Mouse (Mus musculus) limb, embryonic 14.5 days (tissue): Measurements from ENCODE around the gene Pex7. TPM values are rescaled to one million over a fixed set of nuclear protein-coding genes. Genes with fewer than 3 reads are reported as not detected.

Experiments
- ATAC-seq: fragments of 200-750 bp; cut with Nextera tagmentation; 2 replicates; pipeline ENCODE4 v1.8.0; 2017; ENCODE audit warnings: low read depth, moderate number of reproducible peaks, moderate TSS enrichment; ENCODE audit not compliant: low FRiP score
- DNase-seq: peaks from one replicate; pipeline ENCODE4 v3.0.0-alpha.2; 2015; ENCODE audit warnings: low spot score
- H3K27ac ChIP-seq: fragments of 300-500 bp; sonication (generic); replicated peaks from 2 replicates; pipeline ENCODE4 v1.5.1; 2014; ENCODE audit warnings: low read depth, mild to moderate bottlenecking, low read length, moderate library complexity, mixed read lengths
- H3K27me3 ChIP-seq: fragments of 300-500 bp; sonication (generic); 2 replicates; pipeline ENCODE4 v1.6.1; 2014; ENCODE audit warnings: low read length, mixed read lengths; ENCODE audit not compliant: control insufficient read depth, insufficient read depth
- H3K36me3 ChIP-seq: fragments of 300-500 bp; sonication (generic); 2 replicates; pipeline ENCODE4 v1.6.1; 2014; ENCODE audit warnings: mild to moderate bottlenecking, low read length, moderate library complexity, mixed read lengths; ENCODE audit not compliant: control insufficient read depth, insufficient read depth
- H3K4me1 ChIP-seq: fragments of 300-500 bp; sonication (generic); 2 replicates; pipeline ENCODE4 v1.6.1; 2014; ENCODE audit warnings: antibody characterized with exemption, low read length, mixed read lengths; ENCODE audit not compliant: control insufficient read depth, insufficient read depth
- H3K4me2 ChIP-seq: fragments of 300-500 bp; sonication (generic); replicated peaks from 2 replicates; pipeline ENCODE4 v1.6.1; 2014; ENCODE audit warnings: low read depth, mild to moderate bottlenecking, low read length, moderate library complexity; ENCODE audit not compliant: severe bottlenecking
- H3K4me3 ChIP-seq: fragments of 300-500 bp; sonication (generic); replicated peaks from 2 replicates; pipeline ENCODE4 v1.5.1; 2014; ENCODE audit warnings: low read length
- H3K9ac ChIP-seq: fragments of 300-500 bp; sonication (generic); 2 replicates; pipeline ENCODE4 v1.6.1; 2014; ENCODE audit warnings: mild to moderate bottlenecking, low read depth, low read length, moderate library complexity; ENCODE audit not compliant: severe bottlenecking
- H3K9me3 ChIP-seq: fragments of 300-500 bp; sonication (generic); 2 replicates; pipeline ENCODE4 v1.6.1; 2016; ENCODE audit warnings: low read length; ENCODE audit not compliant: control insufficient read depth
- POLR2A ChIP-seq: fragments of 200-500 bp; IDR thresholded peaks from 2 replicates; pipeline ENCODE4 v1.8.0; 2012; ENCODE audit warnings: inconsistent platforms, mild to moderate bottlenecking, moderate library complexity, borderline replicate concordance; ENCODE audit not compliant: insufficient read depth, insufficient read length; ENCODE audit errors: extremely low read depth
- WGBS: fragments of 180-500 bp; shearing (Covaris S2); extraction: QIAGEN DNeasy Blood & Tissue Kit; methylation state at CpG from one replicate; pipeline ENCODE4 v1.1.7; 2014; 5-methylcytosine and 5-hydroxymethylcytosine counted together
- polyA plus RNA-seq, 2 experiments: library from polyadenylated mRNA; depleted of rRNA in 1 of 2; stranded (reverse) in 1 of 2; unstranded in 1 of 2; fragments of >200 nt; fragmentation: Nextera tagmentation in 1 of 2; extraction: Ambion mirVana in 1 of 2; gene quantifications; 2 replicates each; pipeline versions ENCODE4 v1.2.1 to v1.2.3; 2012 to 2014

The Pex7 gene
- polyA plus RNA-seq, 2 experiments, result 19.2 to 31.5 TPM

DNA sequence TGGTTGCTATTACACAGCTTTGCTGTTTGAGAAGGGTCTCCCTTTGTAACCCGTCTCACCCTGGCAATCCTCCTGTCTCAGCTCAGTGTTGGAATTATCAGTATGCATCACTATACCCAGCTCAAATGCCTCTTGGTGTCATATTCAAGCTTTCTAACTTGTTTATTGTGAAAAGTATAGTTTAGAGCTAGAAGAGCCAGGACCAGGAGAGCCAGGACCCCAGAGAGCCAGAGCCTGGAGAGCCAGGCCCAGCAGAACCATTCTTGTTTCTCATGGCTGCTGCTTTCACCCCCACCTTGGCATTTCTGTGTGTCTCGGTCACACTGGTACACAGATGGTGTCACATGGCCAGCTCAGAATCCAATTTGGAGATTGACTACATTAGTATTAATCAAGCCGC, 35.1 kb upstream of the Pex7 start:
- DNase-seq (no peak), ATAC-seq (no peak)
- WGBS, result 92% methylated on average over 3 of the region's 3 CpGs
- H3K27ac ChIP-seq, result no peak overlapping the region
- H3K36me3 ChIP-seq, result no peaks in the 10 kb centered on the region
- H3K4me1 ChIP-seq, result peaks cover 22% of the 10 kb centered on the region; the same call in 1 of the 2 replicates
- H3K4me3 ChIP-seq, result no peak overlapping the region
- H3K9ac ChIP-seq, result no peak overlapping the region
- no peaks in the 10 kb centered on the region for H3K27me3 ChIP-seq
- no peak overlapping the region for H3K4me2 ChIP-seq
- no peaks in the 10 kb centered on the region for H3K9me3 ChIP-seq
- TF ChIP-seq POLR2A, result no peak

DNA sequence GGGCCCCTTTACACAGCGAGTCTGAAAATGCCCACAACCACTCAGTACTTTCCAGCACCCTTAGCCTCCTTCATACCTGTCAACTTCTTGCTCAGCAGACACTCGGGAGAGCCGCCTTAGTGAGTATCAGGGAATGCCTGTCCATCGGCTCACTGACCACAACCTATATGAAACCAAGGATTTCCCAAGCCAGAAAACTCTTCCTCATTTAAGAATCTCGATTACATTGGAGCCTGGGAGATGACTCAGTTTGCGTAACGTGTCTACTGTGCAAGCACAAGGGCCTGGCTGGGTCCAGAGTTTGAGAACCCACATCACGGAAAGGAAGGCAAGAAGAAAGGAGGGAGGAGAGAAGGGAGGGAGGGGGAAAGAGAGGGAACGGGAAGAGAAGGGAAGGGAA, 34.4 kb upstream of the Pex7 start:
- H3K4me2 ChIP-seq, result no peak overlapping the region
- no peak overlapping the region for H3K27ac ChIP-seq
- no peaks in the 10 kb centered on the region for H3K36me3 ChIP-seq
- no peak for TF ChIP-seq POLR2A
- no peak overlapping the region for H3K4me3 ChIP-seq
- no peak for ATAC-seq
- H3K9me3 ChIP-seq, result no peaks in the 10 kb centered on the region
- WGBS, result 83% methylated on average over 9 of the region's 9 CpGs
- DNase-seq, result no peak
- no peak overlapping the region for H3K9ac ChIP-seq
- no peaks in the 10 kb centered on the region for H3K27me3 ChIP-seq
- peaks cover 22% of the 10 kb centered on the region for H3K4me1 ChIP-seq

GRCm38 (mm10) chr10:19941063-19941462, 33.6 kb upstream of the Pex7 start:
- Histone ChIP-seq H3K9ac (no peak overlapping the region), H3K36me3 (no peaks in the 10 kb centered on the region), H3K4me2 (no peak overlapping the region), H3K4me1 (peaks cover 26% of the 10 kb centered on the region), H3K4me3 (no peak overlapping the region), H3K27ac (no peak overlapping the region), H3K9me3 (no peaks in the 10 kb centered on the region), H3K27me3 (no peaks in the 10 kb centered on the region)
- 48% methylated on average over 6 of the region's 6 CpGs for WGBS
- no peak for TF ChIP-seq POLR2A
- DNase-seq (no peak), ATAC-seq (no peak)

DNA sequence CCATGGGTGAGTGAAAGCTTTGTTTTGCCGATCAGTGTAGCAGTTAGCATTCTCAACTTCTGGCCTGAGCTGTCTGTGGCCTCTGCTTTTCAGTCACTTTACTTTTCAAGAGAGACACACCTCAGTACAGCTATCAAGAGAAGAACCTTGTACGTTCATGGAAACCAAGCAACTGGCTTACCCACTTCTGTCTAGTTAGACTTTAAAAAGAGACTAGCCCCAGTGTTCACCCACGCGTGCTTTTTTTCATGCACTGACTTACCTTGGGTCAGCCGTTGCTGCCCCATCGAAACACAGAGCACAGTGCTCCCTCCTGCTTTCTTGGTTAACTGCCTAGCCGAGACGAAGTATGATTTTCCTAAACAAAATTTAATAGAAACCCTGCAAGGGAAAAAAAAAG, 33.1 kb upstream of the Pex7 start:
- H3K4me3 ChIP-seq, result no peak overlapping the region
- no peaks in the 10 kb centered on the region for H3K36me3 ChIP-seq
- TF ChIP-seq POLR2A, result no peak
- WGBS, result 78% methylated on average over 8 of the region's 8 CpGs
- H3K27me3 ChIP-seq, result no peaks in the 10 kb centered on the region
- no peaks in the 10 kb centered on the region for H3K9me3 ChIP-seq
- H3K9ac ChIP-seq, result no peak overlapping the region
- H3K4me1 ChIP-seq, result peaks cover 21% of the 10 kb centered on the region
- H3K27ac ChIP-seq, result no peak overlapping the region
- DNase-seq (no peak), ATAC-seq (no peak)
- no peak overlapping the region for H3K4me2 ChIP-seq

DNA sequence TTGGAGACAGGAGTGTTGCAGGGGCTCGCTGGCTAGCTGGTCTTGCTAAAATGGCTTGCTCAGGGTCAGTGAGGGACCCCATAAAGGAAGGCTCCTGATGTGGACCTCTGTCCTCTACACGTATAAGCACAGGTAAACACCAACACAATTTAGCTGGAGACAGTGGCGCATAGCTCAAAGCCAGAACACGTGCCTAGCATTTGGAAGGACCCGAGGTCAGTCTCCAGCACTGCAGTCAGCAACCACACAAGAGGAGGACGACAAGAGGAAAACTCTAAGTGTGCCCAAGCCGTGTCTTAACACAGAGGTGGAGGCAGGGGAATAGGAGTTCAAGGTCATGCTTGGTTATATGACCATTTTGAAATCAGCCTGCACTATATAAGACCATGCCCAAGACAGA, 32.6 kb upstream of the Pex7 start:
- Histone ChIP-seq H3K4me1 (peaks cover 21% of the 10 kb centered on the region), H3K27ac (no peak overlapping the region), H3K27me3 (no peaks in the 10 kb centered on the region), H3K4me3 (no peak overlapping the region), H3K9me3 (no peaks in the 10 kb centered on the region), H3K4me2 (no peak overlapping the region), H3K9ac (no peak overlapping the region), H3K36me3 (no peaks in the 10 kb centered on the region)
- TF ChIP-seq POLR2A, result no peak
- 89% methylated on average over 7 of the region's 7 CpGs for WGBS
- ATAC-seq, result no peak
- DNase-seq, result no peak

GRCm38 (mm10) chr10:19939282-19939705, 31.8 kb upstream of the Pex7 start:
- TF ChIP-seq POLR2A, result no peak
- H3K9ac ChIP-seq, result no peak overlapping the region

More at GRCm38 (mm10) chr10:19939282-19939705, 31.8 kb upstream of the Pex7 start:
- ATAC-seq (no peak), DNase-seq (no peak)
- Histone ChIP-seq H3K4me1 (peaks cover 21% of the 10 kb centered on the region), H3K9me3 (no peaks in the 10 kb centered on the region), H3K27me3 (no peaks in the 10 kb centered on the region), H3K36me3 (no peaks in the 10 kb centered on the region), H3K27ac (no peak overlapping the region), H3K4me2 (no peak overlapping the region), H3K4me3 (no peak overlapping the region)
- WGBS, result 51% methylated on average over 8 of the region's 8 CpGs
